Mouse (Mus musculus) E14TG2a.4 (cell line): ENCODE measurements around the gene Slc35d2.

ENCODE experiments used
- H3K27me3 ChIP-seq: 2 replicates; pipeline ENCODE4 v1.6.1; 2014; ENCODE audit warnings: low read length, control low read depth; ENCODE audit not compliant: insufficient read depth
- H3K36me3 ChIP-seq: 2 replicates; pipeline ENCODE4 v1.6.1; 2014; ENCODE audit warnings: low read length, control low read depth; ENCODE audit not compliant: insufficient read depth
- H3K4me1 ChIP-seq: replicated peaks from 2 replicates; pipeline ENCODE4 v1.6.1; 2014; ENCODE audit warnings: low read depth, low read length, control low read depth
- H3K4me3 ChIP-seq: replicated peaks from 2 replicates; pipeline ENCODE4 v1.5.1; 2014; ENCODE audit warnings: mild to moderate bottlenecking, low read length
- H3K9me3 ChIP-seq: 2 replicates; pipeline ENCODE4 v1.6.1; 2014; ENCODE audit warnings: low read length, control low read depth
- CTCF ChIP-seq: conservative IDR thresholded peaks from 2 replicates; pipeline ENCODE4 v1.5.1; 2014; ENCODE audit warnings: low read length
- NANOG ChIP-seq: IDR thresholded peaks from 2 replicates; pipeline ENCODE4 v1.6.1; 2014; ENCODE audit warnings: borderline replicate concordance, low read length, mixed read lengths
- POU5F1 ChIP-seq: IDR thresholded peaks from 2 replicates; pipeline ENCODE4 v1.6.1; 2014; ENCODE audit warnings: low read length, borderline replicate concordance

Slc35d2 gene

DNA sequence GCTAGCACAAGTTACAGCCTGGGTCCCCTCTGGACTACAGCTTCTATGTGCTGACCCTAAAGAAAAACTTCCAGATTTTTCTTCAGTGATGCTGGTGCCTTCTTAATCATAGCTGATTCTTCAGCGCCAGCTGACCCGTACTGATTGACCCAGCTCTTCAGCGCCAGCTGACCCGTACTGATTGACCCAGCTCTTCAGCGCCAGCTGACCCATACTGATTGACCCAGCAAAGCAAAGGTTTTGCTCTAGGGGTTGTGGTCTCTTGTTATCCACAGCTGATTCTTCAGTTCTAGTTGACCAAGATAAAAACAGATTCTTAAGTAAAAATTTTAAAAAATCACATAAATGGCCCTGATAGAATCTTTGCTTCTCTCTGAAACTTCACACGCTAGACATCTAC is 4.3 kb downstream of the Slc35d2 start:
- H3K9me3 ChIP-seq = no peaks in the 10 kb centered on the region
- H3K4me1 ChIP-seq = peaks cover 18% of the 10 kb centered on the region
- peaks cover 1% of the 10 kb centered on the region; the same call in 1 of the 2 replicates for H3K36me3 ChIP-seq
- TF ChIP-seq POU5F1 = no peak
- no peak for TF ChIP-seq CTCF
- TF ChIP-seq NANOG = no peak
- H3K27me3 ChIP-seq = no peaks in the 10 kb centered on the region
- H3K4me3 ChIP-seq = no peak overlapping the region

DNA sequence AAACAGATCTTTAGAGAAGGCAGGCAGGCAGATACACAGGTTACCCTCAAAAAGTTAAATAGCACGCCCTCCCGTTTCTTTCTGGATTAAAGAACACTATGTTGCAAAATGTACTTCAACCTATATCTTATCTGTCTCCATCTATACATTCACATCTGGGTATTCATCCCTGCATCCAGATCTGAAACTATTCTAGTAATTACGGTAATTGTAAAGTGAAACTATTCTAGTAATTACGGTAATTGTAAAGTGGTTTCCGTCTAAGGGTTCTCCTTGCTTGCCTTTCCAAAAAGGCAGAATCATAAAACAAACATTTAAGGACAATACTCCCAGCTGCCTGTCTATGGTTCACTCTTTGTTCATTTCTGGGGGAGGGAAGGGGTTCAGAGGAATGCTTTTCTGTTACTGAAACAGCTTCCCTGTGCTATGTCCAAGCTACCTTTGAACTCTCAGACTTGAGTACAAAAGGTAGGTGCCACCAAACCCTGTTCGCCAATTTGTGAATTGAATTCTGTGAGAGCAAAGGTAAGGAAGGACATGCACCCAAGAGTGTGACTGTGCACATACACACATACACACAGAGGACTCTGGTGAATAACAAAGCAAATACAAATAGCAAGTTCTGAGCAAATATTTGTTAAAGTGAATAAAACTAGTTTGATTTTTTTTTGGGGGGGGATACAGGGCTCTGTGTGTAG is 5.5 kb downstream of the Slc35d2 start:
- Histone ChIP-seq H3K4me1 (peaks cover 10% of the 10 kb centered on the region), H3K36me3 (no peaks in the 10 kb centered on the region), H3K9me3 (no peaks in the 10 kb centered on the region), H3K4me3 (no peak overlapping the region), H3K27me3 (no peaks in the 10 kb centered on the region)
- TF ChIP-seq CTCF (no peak), NANOG (no peak), POU5F1 (no peak)

DNA sequence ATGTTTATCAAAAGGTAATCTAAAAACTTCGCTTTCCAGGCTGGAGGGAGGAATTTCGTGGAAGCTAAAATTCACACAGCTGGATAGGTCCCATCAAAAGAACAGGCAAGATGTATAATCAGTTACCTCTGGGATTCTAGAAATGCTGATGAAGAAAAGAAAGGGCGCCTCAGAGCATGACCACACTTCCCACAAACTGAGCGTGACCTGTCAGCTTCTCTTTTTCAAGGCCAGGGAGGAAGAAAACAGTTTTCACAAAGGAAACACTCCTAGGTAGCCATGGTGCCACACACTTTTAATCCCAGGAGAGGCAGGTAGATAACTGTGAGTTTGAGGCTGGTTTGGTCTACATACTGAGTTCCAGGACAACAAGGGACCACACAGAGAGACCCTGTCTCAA is 8.4 kb downstream of the Slc35d2 start:
- Histone ChIP-seq H3K4me1 (peaks cover 12% of the 10 kb centered on the region), H3K9me3 (no peaks in the 10 kb centered on the region), H3K4me3 (no peak overlapping the region), H3K27me3 (no peaks in the 10 kb centered on the region), H3K36me3 (no peaks in the 10 kb centered on the region)
- TF ChIP-seq NANOG (no peak), POU5F1 (no peak), CTCF (no peak)

DNA sequence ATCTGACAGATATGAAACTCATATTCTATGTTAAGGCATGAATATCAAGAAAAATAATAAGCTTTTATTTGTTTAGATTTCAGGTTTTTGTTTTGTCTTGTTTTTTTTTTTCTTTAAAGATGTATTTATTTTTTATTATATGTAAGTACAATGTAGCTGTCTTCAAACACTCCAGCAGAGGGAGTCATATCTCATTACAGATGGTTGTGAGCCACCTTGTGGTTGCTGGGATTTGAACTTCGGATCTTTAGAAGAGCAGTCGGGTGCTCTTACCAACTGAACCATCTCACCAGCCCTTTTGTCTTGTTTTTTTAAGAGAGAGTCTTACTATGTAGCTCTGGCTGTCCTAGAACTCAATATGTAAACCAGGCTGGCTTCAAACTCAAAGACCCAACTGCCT is 11.7 kb downstream of the Slc35d2 start:
- Histone ChIP-seq H3K4me3 (no peak overlapping the region), H3K9me3 (no peaks in the 10 kb centered on the region), H3K4me1 (peaks cover 10% of the 10 kb centered on the region), H3K27me3 (no peaks in the 10 kb centered on the region), H3K36me3 (no peaks in the 10 kb centered on the region)
- peak; percentile 23 for TF ChIP-seq CTCF
- no peak for TF ChIP-seq NANOG

DNA sequence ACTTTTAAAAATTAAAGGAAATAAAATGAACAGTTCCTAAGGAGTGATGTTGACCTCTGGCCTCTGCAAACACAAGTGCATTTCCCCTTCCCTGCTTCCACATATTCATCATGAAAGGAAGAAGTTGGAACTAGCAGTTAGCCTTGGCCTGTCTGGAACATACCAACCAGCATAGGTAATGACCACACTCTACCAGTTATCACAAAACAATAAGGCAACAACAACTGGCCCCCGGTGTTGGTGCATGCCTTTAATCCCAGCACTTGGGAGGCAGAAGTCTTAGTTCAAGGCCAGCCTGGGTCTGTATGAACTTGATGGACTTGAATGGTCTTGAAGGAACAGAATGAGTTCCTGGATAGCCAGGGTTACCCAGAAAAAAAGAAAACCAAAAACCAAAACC is 18.7 kb downstream of the Slc35d2 start:
- H3K9me3 ChIP-seq = no peaks in the 10 kb centered on the region
- no peaks in the 10 kb centered on the region for H3K36me3 ChIP-seq
- H3K4me1 ChIP-seq = peaks cover 29% of the 10 kb centered on the region
- H3K27me3 ChIP-seq = no peaks in the 10 kb centered on the region
- no peak for TF ChIP-seq CTCF
- TF ChIP-seq POU5F1 = no peak
- TF ChIP-seq NANOG = no peak
- H3K4me3 ChIP-seq = no peak overlapping the region

DNA sequence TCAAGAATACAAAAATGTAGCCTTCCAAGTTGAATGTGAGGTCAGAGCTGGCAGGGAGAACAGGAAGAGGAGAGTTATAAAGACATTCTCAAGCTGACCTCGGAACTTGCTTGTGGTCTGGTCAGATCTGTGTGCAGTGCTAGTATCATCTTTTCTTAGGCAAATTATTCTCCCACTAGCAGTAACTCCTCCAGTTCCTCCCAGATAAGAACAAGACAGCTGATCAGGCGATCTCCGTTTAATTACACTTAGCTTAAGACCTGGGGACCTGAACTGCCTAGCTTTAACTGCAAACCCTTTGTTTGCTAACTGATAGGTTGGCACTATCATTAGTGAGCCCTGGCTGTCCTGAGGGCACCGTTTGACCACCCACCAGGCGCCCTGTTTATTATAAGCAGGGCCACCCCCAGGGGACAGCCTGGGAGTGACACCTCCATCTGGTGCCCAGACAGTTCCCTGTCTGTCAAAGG is 20.8 kb downstream of the Slc35d2 start:
- Histone ChIP-seq H3K36me3 (no peaks in the 10 kb centered on the region), H3K4me3 (no peak overlapping the region), H3K9me3 (no peaks in the 10 kb centered on the region), H3K4me1 (peaks cover 29% of the 10 kb centered on the region), H3K27me3 (no peaks in the 10 kb centered on the region)
- TF ChIP-seq NANOG (no peak), CTCF (no peak), POU5F1 (no peak)

DNA sequence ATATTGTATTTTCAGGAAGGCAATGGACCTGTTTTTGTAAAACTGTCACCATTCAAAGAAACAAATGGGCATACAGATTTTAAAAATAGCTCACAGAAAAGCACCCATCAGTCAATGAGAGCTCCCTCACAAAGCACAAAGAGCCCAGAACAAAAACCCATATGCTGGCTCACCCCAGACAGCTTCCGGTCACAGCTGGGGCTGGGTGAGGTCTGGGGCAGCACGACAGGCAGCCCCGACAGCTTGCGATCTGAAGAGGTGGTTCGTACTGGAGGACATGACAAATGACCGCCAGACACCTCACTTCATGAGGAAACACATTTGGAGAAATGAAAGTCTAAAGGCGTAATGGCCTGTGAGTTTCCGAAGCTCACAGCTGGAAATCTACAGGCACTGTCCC is 21.6 kb downstream of the Slc35d2 start:
- Histone ChIP-seq H3K36me3 (no peaks in the 10 kb centered on the region), H3K9me3 (no peaks in the 10 kb centered on the region), H3K4me1 (peaks cover 29% of the 10 kb centered on the region), H3K27me3 (no peaks in the 10 kb centered on the region), H3K4me3 (peak overlapping the region; percentile 29; the same call in 1 of the 2 replicates)
- TF ChIP-seq POU5F1 = no peak
- peak; percentile 67 for TF ChIP-seq NANOG

DNA sequence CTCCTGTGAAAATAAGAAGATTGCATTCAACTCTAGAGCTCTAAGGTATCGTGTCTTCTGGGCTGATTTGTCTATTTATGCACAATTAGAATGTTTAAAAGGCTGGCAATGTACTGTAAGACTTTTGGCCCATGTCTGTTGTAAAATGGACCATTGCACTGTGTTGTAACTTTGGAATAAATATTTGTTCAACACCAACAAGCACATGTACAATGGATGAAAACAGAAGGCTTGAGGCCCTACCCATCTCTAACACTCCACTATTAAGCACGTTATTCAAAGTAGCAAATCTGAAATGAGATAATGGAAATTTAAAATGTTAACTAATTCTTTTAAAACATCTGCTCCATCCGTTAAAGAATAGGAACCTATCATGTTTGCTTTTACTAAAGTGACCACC is 22.1 kb downstream of the Slc35d2 start:
- H3K4me1 ChIP-seq = peaks cover 29% of the 10 kb centered on the region
- TF ChIP-seq CTCF = no peak
- no peak for TF ChIP-seq POU5F1
- no peak for TF ChIP-seq NANOG
- no peak overlapping the region for H3K4me3 ChIP-seq
- no peaks in the 10 kb centered on the region for H3K27me3 ChIP-seq
- no peaks in the 10 kb centered on the region for H3K9me3 ChIP-seq
- H3K36me3 ChIP-seq = no peaks in the 10 kb centered on the region

DNA sequence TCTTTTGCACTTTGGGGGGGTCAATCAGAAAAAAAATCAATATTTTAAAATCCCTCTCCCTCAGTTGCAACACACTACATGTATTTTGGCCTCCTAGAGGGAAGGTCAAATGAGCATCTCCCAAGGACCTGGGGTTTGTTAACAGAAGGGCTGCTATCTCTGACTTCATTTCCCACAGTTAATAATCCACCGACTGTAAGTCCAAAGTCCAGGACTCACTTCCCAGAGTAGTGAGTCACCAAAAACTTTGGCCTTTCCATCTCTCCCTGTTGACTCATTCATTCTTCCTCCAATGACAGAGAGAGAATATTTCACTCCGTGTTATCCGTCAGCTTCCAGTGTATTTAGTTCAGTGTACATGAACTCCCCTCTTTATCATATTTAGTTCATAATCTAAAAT is 23.5 kb downstream of the Slc35d2 start:
- Histone ChIP-seq H3K9me3 (no peaks in the 10 kb centered on the region), H3K4me1 (peaks cover 35% of the 10 kb centered on the region), H3K27me3 (no peaks in the 10 kb centered on the region), H3K36me3 (no peaks in the 10 kb centered on the region), H3K4me3 (no peak overlapping the region)
- TF ChIP-seq POU5F1 = no peak
- no peak for TF ChIP-seq NANOG
- no peak for TF ChIP-seq CTCF
